Mouse (Mus musculus) kidney, embryonic 14.5 days (tissue): ENCODE data around the gene Gm38393. TPM values are rescaled to one million over a fixed set of nuclear protein-coding genes. Genes with fewer than 3 reads are reported as not detected.

Source experiments
- ATAC-seq: fragments of 200-750 bp; cut with Nextera tagmentation; 2 replicates; pipeline ENCODE4 v1.8.0; 2017; ENCODE audit warnings: moderate number of reproducible peaks, mild to moderate bottlenecking, moderate TSS enrichment, moderate library complexity; ENCODE audit not compliant: low FRiP score, low TSS enrichment
- H3K27ac ChIP-seq: fragments of 300-500 bp; sonication (generic); 2 replicates; pipeline ENCODE4 v1.5.1; 2014; ENCODE audit warnings: low read depth, mild to moderate bottlenecking, low read length, moderate library complexity, mixed read lengths
- H3K27me3 ChIP-seq: fragments of 300-500 bp; sonication (generic); 2 replicates; pipeline ENCODE4 v1.6.1; 2014; ENCODE audit warnings: mild to moderate bottlenecking, low read length; ENCODE audit not compliant: control insufficient read depth, insufficient read depth
- H3K36me3 ChIP-seq: fragments of 300-500 bp; sonication (generic); 2 replicates; pipeline ENCODE4 v1.6.1; 2014; ENCODE audit warnings: low read length, mixed read lengths; ENCODE audit not compliant: control insufficient read depth, insufficient read depth
- H3K4me1 ChIP-seq: fragments of 300-500 bp; sonication (generic); 2 replicates; pipeline ENCODE4 v1.6.1; 2014; ENCODE audit warnings: low read length, mixed read lengths; ENCODE audit not compliant: control insufficient read depth, insufficient read depth
- H3K4me2 ChIP-seq: fragments of 300-500 bp; sonication (generic); replicated peaks from 2 replicates; pipeline ENCODE4 v1.6.1; 2014; ENCODE audit warnings: low read depth, mild to moderate bottlenecking, low read length
- H3K4me3 ChIP-seq: fragments of 300-500 bp; sonication (generic); 2 replicates; pipeline ENCODE4 v1.5.1; 2014; ENCODE audit warnings: mild to moderate bottlenecking, low read length
- H3K9ac ChIP-seq: fragments of 300-500 bp; sonication (generic); 2 replicates; pipeline ENCODE4 v1.6.1; 2014; ENCODE audit warnings: low read depth, mild to moderate bottlenecking, low read length, moderate library complexity
- H3K9me3 ChIP-seq: fragments of 300-500 bp; sonication (generic); 2 replicates; pipeline ENCODE4 v1.6.1; 2016; ENCODE audit warnings: low read length; ENCODE audit not compliant: control insufficient read depth
- WGBS: fragments of 180-500 bp; shearing (Covaris S2); extraction: QIAGEN DNeasy Blood & Tissue Kit; methylation state at CpG from one replicate; pipeline ENCODE4 v1.1.7; 2014; 5-methylcytosine and 5-hydroxymethylcytosine counted together
- polyA plus RNA-seq: library from polyadenylated mRNA; unstranded; fragments of >200 nt; fragmentation: Nextera tagmentation; extraction: Ambion mirVana; gene quantifications from 2 replicates; pipeline ENCODE4 v1.2.1, GENCODE M21; 2014

Gm38393 gene
- 0.89 and 1.1 TPM in 2 replicates for polyA plus RNA-seq

DNA sequence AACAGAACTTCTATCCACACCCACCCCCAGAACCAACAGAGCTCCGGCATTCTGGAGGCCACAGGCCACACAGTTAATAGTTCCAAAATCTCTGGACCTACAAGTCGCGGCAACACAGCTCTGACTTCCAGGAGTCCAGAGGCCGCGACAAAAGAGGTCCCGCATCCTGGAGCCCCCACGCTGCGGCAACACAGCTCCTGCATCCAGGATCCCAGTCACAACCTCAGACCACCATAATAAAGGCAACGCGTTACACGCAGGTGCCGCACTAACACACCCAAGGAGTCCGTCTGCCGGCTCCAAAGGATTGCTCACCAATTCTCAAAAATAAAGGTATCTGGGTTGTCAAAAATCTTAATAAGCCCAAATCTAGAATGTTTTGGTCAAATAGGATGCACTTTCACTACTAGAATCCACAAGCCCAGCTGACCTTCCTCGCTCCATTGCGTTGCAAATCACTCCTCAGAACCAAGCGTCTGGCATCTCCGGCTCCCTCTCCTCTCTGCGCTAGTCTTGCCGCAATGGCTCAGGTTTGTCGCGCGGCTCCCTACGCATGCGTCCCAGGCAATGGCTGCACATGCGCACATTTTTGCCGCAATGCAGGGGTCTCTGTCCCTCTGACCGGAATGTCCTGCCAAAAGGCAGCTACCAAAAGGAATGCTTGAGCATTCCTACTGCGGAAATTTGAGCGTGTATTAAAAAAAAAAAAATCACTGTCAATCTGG, at the start of gene Gm38393, which contains the start of gene Snurf:
Gene Gm38393, minus strand, starts transcription at position 459 of the 725 bp plus-strand sequence.
Gene Snurf, minus strand, starts transcription at position 444 of the 725 bp plus-strand sequence.
- Histone ChIP-seq H3K9me3 (peaks cover 18% of the 10 kb centered on the region), H3K9ac (peak within 1 kb of the TSS; percentile 55), H3K36me3 (no peaks in the 10 kb centered on the region), H3K4me1 (no peaks in the 10 kb centered on the region), H3K27me3 (no peaks in the 10 kb centered on the region), H3K4me3 (peak within 1 kb of the TSS; percentile 43), H3K27ac (no peak within 1 kb of the TSS), H3K4me2 (peak within 1 kb of the TSS; percentile 51)
- peak; percentile 75; the same call in 1 of the 2 replicates for ATAC-seq
- 44% methylated on average over 30 of the region's 30 CpGs for WGBS

DNA sequence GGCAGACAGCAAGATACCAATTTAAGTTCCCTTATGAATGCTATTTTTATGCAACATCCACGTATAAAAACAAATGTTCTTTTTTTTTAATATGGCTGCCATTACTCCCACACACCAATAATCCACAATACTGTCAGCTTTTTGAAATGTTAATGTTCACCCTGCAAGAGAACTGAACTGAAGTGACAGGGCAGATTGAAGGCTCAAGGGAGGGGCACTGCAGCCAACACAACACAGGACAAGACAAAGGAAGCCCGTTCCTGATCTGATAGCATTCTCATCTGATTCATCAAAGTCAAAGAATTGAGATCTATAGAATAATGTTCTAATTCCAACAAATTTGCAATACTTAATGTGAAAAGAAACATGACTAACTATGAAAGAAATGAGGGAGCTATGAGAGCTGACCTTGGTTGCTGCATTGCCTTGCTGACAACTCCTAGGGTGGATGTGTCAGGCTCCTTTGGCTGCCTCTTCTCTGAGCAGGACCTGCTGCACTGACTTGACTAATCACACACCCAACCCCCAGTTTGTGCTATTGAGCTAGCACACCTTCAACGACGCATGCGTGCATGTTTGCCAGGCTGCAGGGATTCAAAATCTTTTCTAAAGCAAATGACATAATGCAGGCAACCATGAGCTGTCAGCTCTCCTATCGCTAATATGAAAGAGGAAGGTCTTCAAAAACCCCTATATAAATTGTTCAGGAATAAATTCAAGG, 42.8 kb upstream of the Gm38393 start:
- ATAC-seq: no peak
- no peaks in the 10 kb centered on the region for H3K4me1 ChIP-seq
- WGBS: 75% methylated on average over 6 of the region's 6 CpGs
- H3K36me3 ChIP-seq: no peaks in the 10 kb centered on the region
- H3K27me3 ChIP-seq: no peaks in the 10 kb centered on the region
- H3K4me2 ChIP-seq: no peak overlapping the region
- no peaks in the 10 kb centered on the region for H3K9me3 ChIP-seq
- no peak overlapping the region for H3K9ac ChIP-seq
- H3K4me3 ChIP-seq: no peak overlapping the region
- no peak overlapping the region for H3K27ac ChIP-seq

DNA sequence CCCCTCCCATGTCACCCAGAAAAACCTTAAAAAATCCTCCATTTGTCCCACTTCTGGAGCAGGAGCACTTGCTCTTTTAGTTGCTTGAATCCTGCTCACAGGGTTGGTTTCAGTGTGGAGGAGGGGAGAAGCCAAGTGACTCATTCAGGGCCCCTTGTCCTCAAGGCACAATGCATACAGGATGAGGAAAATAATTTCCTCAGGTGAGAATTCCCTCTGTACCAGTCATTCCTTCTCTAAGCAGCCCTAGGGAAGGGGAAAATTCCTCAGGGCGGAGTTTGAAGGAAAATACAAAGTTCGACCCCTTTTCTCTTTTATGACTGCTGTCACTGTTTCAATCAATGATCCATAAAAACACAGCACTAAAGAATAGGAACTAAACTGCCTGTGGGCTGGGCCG, 8.3 kb upstream of the Gm38393 start:
- H3K27ac ChIP-seq: no peak overlapping the region
- no peak overlapping the region for H3K9ac ChIP-seq
- no peak overlapping the region for H3K4me2 ChIP-seq
- no peaks in the 10 kb centered on the region for H3K36me3 ChIP-seq
- WGBS: 49% methylated on average over 3 of the region's 3 CpGs
- no peak for ATAC-seq
- no peak overlapping the region for H3K4me3 ChIP-seq
- H3K27me3 ChIP-seq: no peaks in the 10 kb centered on the region
- H3K9me3 ChIP-seq: no peaks in the 10 kb centered on the region
- no peaks in the 10 kb centered on the region for H3K4me1 ChIP-seq

DNA sequence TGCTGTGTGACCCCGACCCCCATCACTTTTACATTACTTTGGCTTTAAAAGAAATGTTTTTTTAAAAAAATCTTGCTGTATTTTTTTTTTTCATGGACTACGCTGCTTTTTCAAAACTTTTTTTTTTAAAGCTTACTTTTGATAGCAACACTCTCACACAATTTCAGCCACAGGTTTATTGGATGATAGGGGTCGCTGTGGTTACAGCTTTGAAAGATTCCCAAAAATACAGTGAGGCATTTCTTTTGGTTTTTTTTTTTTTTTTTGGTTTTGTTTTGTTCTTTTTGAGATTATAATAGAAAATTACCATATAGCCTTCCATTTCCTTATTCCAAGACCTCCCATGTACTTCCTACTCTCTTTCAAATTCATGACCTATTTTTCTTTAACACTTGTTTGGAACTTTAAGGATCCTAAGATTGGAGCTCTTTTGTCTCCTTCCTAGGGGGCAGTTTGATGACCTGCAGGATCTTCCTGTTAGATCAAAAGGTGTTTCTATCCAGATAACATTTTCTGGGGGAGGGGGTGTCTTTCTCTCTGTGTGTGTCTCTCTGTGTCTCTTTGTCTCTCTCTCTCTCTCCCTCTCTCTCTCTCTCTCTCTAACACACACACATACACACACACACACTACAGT, 3.0 kb upstream of the Gm38393 start:
- H3K4me1 ChIP-seq: no peaks in the 10 kb centered on the region
- peaks cover 15% of the 10 kb centered on the region for H3K9me3 ChIP-seq
- H3K27me3 ChIP-seq: no peaks in the 10 kb centered on the region
- ATAC-seq: no peak
- H3K9ac ChIP-seq: no peak overlapping the region
- no peaks in the 10 kb centered on the region for H3K36me3 ChIP-seq
- WGBS: 46% methylated on average over 3 of the region's 3 CpGs
- no peak overlapping the region for H3K27ac ChIP-seq
- H3K4me2 ChIP-seq: no peak overlapping the region
- no peak overlapping the region for H3K4me3 ChIP-seq

DNA sequence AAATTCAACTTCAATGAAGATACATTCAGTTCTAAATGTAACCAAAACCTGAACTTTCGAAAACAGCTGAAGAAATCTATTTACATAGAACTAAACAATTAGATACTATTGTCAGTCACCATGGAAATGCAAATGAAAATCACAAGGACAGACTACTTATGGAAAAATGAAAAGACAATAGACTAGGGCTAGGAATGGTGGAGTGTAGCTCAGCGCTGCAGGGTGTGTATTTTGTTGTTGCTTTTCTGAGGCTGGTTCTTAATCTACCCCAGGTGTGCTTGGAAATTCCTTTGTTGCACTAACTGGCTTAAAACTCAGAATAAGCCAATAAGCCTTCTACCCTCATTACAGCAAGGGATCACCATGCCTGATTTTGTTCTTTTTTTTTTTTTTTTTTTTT, 1.4 kb upstream of the Gm38393 start:
- no peak for ATAC-seq
- H3K4me3 ChIP-seq: no peak overlapping the region
- H3K27ac ChIP-seq: no peak overlapping the region
- no peak overlapping the region for H3K4me2 ChIP-seq
- 63% methylated on average over 2 of the region's 2 CpGs for WGBS
- H3K36me3 ChIP-seq: no peaks in the 10 kb centered on the region
- no peaks in the 10 kb centered on the region for H3K27me3 ChIP-seq
- no peaks in the 10 kb centered on the region for H3K4me1 ChIP-seq
- no peak overlapping the region for H3K9ac ChIP-seq
- peaks cover 18% of the 10 kb centered on the region for H3K9me3 ChIP-seq

DNA sequence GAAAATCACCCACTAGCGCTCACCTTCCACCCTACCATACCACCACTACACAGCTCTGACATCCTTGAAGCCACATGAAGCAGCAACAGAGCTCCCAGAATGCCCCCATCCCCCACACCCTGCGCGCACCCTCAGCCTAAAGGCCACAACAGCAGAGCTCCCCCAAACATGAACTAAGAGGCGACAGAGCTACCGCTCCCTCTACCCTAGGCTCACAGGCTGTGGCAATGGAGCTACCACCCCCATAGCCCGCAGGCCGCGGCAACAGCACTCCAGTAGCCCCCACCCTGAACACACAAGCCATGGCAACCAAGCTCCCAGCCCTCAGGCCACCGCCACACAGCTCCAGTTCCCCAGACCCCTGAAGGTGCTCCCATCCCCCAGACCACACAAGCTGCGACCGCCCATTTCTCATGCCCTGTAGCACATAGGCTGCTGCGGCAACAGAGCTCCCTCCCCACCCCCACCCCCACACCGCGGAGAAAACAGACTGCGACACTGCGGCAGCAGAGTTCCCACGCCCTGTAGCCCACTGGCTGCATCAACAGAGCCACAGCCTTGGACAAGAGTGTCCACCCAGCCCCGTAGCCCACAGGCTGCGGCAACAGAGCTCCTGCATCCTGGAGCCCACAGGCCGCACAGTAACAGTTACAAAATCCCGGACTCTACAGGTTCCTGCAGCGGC, 801 bp downstream of the Gm38393 start:
- WGBS: 53% methylated on average over 22 of the region's 22 CpGs
- peak overlapping the region; percentile 55 for H3K9ac ChIP-seq
- H3K9me3 ChIP-seq: peaks cover 18% of the 10 kb centered on the region
- H3K4me1 ChIP-seq: no peaks in the 10 kb centered on the region
- H3K36me3 ChIP-seq: no peaks in the 10 kb centered on the region
- peak; percentile 95 for ATAC-seq
- H3K27me3 ChIP-seq: no peaks in the 10 kb centered on the region
- H3K4me3 ChIP-seq: peak overlapping the region; percentile 43
- peak overlapping the region; percentile 51 for H3K4me2 ChIP-seq
- H3K27ac ChIP-seq: no peak overlapping the region

DNA sequence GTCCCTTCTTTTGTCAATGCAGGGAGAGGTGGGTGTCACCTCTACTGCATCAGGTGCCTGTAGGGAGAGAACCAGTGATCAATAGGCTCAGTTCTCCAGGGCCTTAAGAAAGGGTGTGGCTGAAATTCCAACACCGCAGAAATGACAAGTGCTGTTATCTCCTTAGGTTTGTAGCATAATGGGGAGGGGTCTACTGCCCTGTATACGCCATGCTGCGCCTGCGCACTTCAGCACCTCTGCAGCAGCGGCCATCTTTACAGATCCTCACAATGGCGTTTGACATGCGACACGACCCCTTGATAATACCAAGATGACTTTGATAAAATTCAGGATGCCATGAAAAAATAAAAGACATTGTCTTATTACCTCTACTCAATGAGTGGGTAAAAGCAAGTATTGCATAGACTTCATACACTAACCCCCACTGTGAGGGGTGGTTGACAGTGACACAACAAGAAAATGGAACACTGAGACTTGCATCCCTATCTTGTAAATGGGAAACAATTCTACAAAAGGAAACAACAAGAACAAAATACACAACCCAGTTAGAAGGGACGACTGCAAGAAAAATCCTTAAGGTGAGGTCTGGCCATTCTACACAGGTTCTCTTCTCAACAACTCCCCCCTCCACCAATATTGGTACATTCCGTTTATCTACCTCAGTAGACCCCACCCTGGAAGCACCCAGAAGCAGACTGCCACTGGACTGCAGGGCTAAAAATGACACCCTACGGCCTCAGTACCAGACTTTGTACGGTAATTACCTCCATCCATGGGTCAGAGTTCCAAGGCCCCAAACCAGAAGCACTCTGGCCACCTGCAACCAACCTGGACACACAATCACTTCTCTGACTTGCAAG, 1.6 kb downstream of the Gm38393 start:
- peak overlapping the region; percentile 51 for H3K4me2 ChIP-seq
- ATAC-seq: 0 out of 2 replicates have a peak, but pooled peaks have one; percentile 8
- no peaks in the 10 kb centered on the region for H3K36me3 ChIP-seq
- H3K4me3 ChIP-seq: peak overlapping the region; percentile 43
- peaks cover 18% of the 10 kb centered on the region for H3K9me3 ChIP-seq
- H3K9ac ChIP-seq: no peak overlapping the region
- 61% methylated on average over 12 of the region's 12 CpGs for WGBS
- H3K27ac ChIP-seq: no peak overlapping the region
- no peaks in the 10 kb centered on the region for H3K4me1 ChIP-seq
- no peaks in the 10 kb centered on the region for H3K27me3 ChIP-seq

DNA sequence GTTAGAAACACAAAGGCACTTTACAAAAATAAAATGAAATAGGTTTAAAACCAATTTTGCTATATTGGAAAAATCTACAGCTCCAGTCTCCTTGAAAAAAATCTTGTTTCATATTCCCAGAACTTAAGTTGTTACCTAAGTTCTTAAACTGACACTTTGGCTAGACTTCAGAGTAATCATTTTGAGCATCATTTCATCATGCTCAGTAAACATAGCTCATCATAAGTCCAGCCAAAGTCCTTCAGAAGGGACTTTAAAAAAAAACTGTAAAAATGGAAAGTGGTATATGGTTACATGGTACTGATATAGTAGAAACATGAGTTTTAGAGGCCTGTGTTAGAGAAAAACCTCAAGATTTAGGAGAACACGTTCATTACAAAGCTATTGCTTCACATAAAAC, 26.2 kb downstream of the Gm38393 start:
- Histone ChIP-seq H3K27me3 (no peaks in the 10 kb centered on the region), H3K4me1 (no peaks in the 10 kb centered on the region), H3K36me3 (no peaks in the 10 kb centered on the region), H3K4me2 (no peak overlapping the region), H3K9ac (no peak overlapping the region), H3K27ac (no peak overlapping the region), H3K4me3 (no peak overlapping the region), H3K9me3 (no peaks in the 10 kb centered on the region)
- no peak for ATAC-seq
- WGBS: 64% methylated on average over 1 of the region's 1 CpGs
